Mouse (Mus musculus): ENCODE results near the gene Hrk.

Gene Hrk

GRCm38 (mm10) chr5:118165462-118165861 is 1.0 kb downstream of the Hrk start:
- peak; percentile 40 for DNase-seq (ENCODE audit: low read depth, low spot score)

- DNase-seq (ENCODE audit: low read depth, low spot score) = no peak
Observed at GRCm38 (mm10) chr5:118167561-118167995, 3.1 kb downstream of the Hrk start.

DNA sequence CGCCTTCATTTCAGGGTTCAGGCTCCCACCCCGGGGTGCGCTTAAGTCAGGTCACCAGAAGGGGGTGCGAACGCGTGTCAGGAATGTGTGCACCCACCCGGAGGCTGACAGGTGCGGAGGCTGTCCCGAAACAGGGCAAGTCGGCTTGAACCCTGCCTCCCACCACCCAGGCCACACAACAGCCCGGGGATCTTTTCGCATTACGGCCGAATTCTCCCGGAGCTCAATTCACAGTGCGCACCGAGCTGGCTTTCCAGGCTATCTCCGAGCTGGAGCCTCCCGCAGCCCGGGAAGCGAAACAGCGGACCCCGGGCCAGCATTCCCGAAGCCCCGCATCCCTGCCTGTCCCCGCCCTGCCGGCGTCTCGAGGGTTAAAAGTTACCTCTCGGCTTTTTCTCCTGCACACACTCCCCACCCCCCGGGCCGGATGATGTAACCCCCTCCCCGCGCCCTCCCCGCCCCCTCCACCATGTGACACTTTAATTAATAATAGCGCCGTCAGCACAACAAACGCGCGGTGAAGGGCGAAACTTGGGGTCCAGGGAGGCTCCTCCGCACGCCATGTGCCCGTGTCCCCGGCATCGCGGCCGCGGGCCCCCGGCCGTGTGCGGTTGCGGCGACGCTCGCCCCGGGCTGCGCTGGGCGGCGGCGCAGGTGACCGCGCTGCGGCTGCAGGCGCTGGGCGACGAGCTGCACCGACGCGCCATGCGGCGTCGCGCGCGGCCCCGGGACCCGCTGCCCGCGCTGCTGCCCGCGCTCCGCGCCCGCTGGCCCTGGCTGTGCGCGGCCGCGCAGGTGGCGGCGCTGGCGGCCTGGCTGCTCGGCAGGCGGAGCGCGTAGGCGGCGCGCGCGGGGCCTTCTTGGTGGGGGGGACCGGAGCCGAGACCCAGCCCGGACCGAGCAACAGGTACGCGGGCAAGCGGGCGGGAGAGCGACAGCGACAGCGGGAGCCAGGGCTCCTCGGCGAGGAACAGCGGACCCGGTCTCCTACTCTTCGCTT is 5.1 kb downstream of the Hrk start:
- no peak for DNase-seq (ENCODE audit: low read depth, low spot score)

- no peak for DNase-seq (ENCODE audit: low read depth, low spot score)
Observed at GRCm38 (mm10) chr5:118170888-118171529, 6.6 kb downstream of the Hrk start.

DNA sequence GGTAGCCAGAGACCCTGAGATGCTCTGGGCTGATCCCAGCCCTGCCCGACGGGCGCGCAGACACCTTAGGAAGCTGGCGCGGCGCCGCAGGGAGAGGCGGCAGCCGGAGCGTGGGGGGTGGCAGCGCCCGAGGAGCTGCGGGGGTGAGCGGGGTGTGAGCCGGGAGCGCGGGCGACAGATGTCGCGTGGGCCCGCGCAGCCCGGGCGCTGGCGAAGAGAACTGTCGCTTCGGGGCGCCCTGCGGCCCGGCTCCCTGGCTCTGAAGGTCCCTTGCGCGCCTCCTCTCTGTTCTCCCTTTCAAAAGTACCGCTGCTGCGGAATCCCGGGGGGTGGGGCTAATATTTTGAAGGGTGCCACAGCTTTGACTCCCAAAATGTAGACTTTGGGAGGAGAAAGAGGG is 7.2 kb downstream of the Hrk start:
- DNase-seq (ENCODE audit: low read depth, low spot score) = no peak

GRCm38 (mm10) chr5:118172078-118172723 is 7.8 kb downstream of the Hrk start:
- DNase-seq (ENCODE audit: low read depth, low spot score) = no peak

DNA sequence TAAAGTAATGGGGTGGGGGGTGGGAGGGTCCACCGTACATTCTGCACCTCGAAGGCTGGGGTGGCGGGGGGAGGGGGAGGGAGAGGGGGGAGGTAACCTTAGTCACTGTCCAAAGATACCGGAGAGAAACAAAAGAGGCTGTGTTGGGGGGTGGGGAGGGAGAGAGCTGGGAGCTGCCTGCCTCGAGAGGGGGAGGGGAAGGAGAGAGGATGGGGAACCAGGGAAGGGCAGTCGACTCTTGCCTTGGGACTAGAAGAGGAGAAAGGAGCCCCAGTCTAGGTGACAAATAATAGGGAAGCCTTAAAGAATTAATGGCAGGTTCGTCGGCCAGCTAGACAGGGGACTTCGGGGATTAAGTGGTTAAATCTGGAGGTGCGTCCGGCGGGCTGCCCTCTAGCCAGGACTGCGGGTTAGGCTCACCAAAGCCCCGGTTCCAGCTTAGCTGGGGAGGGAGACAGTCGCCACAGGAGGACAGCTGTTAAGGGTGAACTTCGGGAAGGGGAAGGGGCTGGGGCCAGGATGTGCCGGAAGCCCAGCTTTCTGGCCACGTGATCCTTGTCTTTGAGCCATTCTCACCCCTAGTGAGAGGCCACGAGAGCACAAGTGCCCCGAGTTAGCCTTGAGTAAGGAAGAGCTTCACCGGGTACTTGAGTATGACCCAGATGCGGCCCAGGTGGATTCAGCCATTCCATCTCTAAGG is 10.0 kb downstream of the Hrk start:
- no peak for DNase-seq (ENCODE audit: low read depth, low spot score)

- DNase-seq (ENCODE audit: low read depth, low spot score) = no peak
Observed at GRCm38 (mm10) chr5:118175137-118175536, 10.7 kb downstream of the Hrk start.

DNA sequence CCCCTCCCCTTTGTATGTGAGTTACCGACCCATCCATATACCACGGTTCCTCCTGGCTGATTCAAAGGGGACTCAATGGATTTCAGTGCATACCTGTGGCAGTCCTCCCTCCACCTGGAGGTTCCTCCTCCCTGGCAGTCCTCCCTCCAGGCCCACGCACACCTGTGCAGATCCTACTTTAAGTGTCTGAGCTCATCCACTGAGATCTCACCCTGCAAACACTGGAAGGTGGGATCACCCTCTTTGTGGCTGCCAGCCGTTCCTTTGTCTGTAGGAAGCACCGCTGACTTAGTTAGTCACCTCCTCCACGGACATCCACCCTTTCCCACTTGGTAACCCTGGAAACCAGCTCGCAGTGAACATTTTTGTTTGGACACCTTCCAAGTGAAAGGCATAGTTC is 13.2 kb downstream of the Hrk start:
- DNase-seq (ENCODE audit: low read depth, low spot score) = no peak

DNA sequence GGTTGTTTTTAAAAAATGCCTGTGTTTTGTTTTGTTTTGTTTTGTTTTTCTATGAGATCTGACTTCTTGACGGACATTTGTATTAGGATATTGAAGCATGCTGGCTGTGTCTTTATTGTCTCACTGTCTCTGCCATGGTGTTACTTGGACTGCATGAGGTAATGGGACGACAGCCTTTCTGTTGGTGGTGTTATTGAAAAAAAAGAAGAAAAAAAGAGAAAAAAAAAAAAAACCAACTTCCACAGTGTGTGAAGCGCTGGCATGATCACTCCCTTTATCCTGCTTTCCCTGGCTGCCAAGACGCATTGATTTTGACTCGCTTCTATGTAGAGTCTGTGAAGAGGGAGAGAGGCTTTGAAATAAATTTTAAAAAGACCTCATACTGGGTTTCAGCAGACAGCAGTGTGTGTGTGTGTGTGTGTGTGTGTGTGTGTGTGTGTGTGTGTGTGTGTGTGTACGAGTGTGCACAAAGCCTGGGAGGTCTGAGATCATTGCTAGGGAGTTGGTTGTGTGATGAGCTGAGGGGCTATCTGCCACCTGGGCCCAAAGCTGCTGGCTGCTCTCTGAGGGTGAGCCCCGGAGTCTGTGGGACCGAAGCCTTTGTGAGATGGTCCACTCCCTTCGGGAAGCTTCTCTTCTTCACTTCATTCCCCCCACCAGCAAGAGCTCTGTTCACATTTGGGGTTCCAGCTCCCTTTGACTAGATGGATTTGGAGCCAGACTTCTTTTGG is 22.6 kb downstream of the Hrk start:
- no peak for DNase-seq (ENCODE audit: low read depth, low spot score)

GRCm38 (mm10) chr5:118188356-118188755 is 23.9 kb downstream of the Hrk start:
- DNase-seq (ENCODE audit: low read depth, low spot score) = no peak

- DNase-seq (ENCODE audit: low read depth, low spot score) = no peak
Observed at GRCm38 (mm10) chr5:118190491-118190890, 26.0 kb downstream of the Hrk start.

DNA sequence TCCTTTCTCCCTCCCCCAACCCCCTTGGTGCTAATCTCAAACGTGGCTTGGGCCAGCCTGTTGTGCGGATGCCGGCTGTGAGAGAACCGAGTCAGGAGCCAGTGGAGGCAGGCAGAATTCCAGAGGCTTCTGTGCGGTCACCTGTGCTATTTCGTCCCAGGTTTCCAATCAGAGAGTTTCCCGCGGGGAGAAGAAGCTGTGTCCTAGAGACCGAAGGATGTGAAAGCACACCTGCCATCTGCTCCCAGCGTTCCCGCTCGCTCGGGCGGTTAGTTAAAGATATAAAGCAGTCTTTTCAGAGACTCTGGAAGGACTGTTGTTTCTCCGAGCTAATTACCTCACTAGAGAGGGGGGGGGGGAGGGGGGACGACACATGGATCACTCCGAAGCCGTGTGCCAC is 27.8 kb downstream of the Hrk start:
- no peak for DNase-seq (ENCODE audit: low read depth, low spot score)

GRCm38 (mm10) chr5:118197421-118197820 is 33.0 kb downstream of the Hrk start:
- DNase-seq (ENCODE audit: low read depth, low spot score) = no peak

GRCm38 (mm10) chr5:118199670-118200069 is 35.2 kb downstream of the Hrk start:
- DNase-seq (ENCODE audit: low read depth, low spot score) = no peak

DNA sequence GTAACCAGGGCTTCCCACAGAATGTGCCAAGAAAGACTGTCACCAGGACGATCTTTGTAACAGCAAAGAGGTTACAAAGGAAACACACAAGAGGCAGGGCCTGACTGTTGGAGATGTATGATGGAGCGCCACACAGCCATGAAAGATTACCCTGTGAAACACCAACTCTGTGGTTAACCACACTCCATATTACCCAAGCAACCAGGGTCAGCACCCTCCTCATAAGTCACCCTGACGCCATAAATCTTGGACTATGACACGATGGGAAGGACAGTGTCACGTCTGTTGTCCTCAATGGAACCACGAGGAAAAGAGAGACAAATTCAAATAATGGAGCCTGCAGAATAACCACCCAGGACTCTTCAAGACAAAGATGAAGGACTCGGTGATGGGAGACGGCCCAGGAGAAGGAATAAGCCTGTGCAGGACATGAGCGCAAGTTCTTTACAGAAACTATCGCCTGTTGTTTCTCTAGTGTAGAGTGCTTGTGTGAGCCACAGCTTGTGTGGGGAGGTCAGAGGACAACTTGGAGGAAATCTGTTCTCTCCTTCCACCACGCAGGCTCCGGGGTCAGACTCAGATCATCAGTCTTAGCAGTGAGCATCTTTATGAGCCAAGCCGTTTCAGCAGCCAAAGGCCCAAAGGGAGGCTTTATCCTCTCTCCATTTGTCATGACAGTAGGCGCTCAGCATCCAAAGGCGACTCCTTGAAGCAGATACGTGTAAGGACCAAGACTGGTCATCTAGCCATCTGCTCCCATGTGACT is 40.4 kb downstream of the Hrk start:
- DNase-seq (ENCODE audit: low read depth, low spot score) = peak; percentile 67

DNA sequence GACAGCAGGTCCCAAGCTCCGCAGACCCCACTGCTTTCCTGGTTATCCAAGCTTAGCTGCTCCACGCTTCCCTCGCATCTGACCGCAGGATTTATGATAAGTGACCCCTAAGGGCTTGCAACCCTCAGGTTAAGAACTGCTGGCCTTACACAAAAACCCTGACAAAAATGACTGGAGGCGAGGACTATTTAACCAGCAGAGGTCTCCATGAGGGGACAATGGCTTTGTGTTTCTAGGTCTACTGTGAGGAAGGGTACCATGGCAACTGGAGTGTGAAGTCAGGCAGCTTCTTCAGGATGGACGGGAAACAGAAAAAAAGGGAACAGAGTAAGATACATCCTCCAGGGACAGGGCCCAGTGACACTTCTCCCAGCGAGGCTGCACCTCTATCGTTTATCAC is 41.4 kb downstream of the Hrk start:
- no peak for DNase-seq (ENCODE audit: low read depth, low spot score)

DNA sequence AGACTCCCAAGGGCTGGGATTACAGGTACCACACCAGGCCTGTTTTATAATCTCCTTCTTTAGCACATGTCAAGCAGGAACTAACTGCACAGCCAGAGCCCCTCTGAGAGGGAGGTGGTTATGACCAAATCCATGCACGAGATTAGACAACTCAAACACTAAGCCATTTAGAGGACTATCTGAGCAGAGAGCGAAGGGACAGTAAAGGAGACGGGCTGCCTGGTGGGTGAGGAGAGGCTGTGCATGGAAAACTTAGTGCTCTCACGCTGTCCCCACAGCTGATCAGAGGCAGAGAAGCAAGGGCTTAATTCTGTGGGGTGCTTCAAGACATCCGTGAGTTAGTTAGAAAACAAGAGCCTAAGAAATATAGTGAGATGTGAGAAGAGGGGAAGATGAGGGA is 49.6 kb downstream of the Hrk start:
- no peak for DNase-seq (ENCODE audit: low read depth, low spot score)

DNA sequence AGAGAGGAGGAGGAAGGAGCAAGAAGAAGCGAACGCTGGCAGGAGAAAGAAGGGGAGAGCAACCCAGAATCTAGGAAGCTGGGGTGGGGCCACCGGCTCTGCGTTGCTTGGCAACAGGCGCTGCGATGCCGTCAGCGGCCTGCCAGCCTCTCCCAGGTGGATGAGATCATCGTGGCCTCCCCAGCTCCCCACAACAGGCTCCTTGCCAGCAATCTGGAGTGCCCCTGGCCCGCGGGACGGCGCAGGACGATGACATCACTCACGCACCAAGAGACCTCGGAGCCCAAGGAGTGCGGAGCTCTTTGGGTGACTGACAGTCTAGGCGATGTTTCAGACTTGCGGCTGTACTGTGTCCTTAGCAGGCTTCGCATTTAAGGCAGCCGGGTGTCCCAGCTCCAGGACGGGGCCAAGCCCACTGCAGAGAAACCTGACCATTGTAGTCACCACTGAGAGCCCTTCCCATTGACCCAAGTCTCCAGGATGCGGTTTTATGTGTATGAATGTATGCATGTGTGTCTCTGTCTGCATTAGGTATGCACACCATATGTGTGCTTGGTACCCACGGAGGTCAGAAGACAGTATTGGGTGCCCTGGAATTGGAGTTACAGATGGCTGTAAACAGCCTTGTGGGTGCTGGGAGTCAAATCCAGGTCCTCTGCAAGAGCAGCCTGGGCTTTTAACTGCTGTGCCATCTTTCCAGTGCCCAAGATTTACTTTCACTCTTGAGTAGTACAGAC is 50.1 kb downstream of the Hrk start:
- peak; percentile 62 for DNase-seq (ENCODE audit: low read depth, low spot score)

DNA sequence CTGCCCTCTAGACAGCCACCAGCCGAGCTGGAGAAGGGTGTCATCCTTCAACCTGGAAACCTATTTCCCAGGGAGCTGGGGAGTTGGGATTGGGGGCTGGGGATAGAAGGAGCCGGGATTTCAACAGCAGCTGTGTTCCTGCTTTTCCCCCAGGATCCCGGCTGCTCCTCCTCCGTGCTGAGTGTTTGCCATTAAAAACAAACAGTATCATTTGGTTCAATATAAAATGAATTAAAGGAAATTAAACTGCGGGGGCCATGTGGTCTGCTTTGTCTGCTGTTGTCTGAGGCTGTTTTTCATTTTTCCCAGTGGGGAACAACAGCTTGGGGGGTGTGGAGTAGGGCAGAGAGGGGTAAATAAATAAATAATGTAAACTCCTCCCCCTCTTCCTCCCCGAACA is 53.0 kb downstream of the Hrk start:
- no peak for DNase-seq (ENCODE audit: low read depth, low spot score)
